Mouse (Mus musculus) lung, embryonic 16.5 days (tissue): Measurements from ENCODE around the gene Acly. TPM values are rescaled to one million over a fixed set of nuclear protein-coding genes. Genes with fewer than 3 reads are reported as not detected.
A peak's percentile ranks its signal among the peaks of the same experiment; 100 is the strongest.

ENCODE experiments used
- ATAC-seq: fragments of 200-750 bp; cut with Nextera tagmentation; 2 replicates; pipeline ENCODE4 v1.8.0; 2017; ENCODE audit warnings: low read depth, mild to moderate bottlenecking, moderate library complexity
- H3K27ac ChIP-seq: fragments of 300-500 bp; sonication (generic); 2 replicates; pipeline ENCODE4 v1.5.1; 2014; ENCODE audit warnings: mild to moderate bottlenecking, control low read depth, low read length
- H3K27me3 ChIP-seq: fragments of 300-500 bp; sonication (generic); 2 replicates; pipeline ENCODE4 v1.6.1; 2014; ENCODE audit warnings: low read depth, low read length, mixed read lengths; ENCODE audit not compliant: control insufficient read depth, insufficient read depth
- H3K36me3 ChIP-seq: fragments of 300-500 bp; sonication (generic); 2 replicates; pipeline ENCODE4 v1.6.1; 2014; ENCODE audit warnings: low read length; ENCODE audit not compliant: control insufficient read depth, insufficient read depth
- H3K4me1 ChIP-seq: fragments of 300-500 bp; sonication (generic); replicated peaks from 2 replicates; pipeline ENCODE4 v1.6.1; 2014; ENCODE audit warnings: low read length, mixed read lengths; ENCODE audit not compliant: control insufficient read depth, insufficient read depth
- H3K4me2 ChIP-seq: fragments of 300-500 bp; sonication (generic); 2 replicates; pipeline ENCODE4 v1.6.1; 2014; ENCODE audit warnings: low read depth, low read length, control low read depth
- H3K4me3 ChIP-seq: fragments of 300-500 bp; sonication (generic); 2 replicates; pipeline ENCODE4 v1.5.1; 2014; ENCODE audit warnings: mild to moderate bottlenecking, low read length, control low read depth
- H3K9ac ChIP-seq: fragments of 300-500 bp; sonication (generic); 2 replicates; pipeline ENCODE4 v1.6.1; 2014; ENCODE audit warnings: low read length, control low read depth
- H3K9me3 ChIP-seq: fragments of 300-500 bp; sonication (generic); 2 replicates; pipeline ENCODE4 v1.6.1; 2016; ENCODE audit warnings: low read length; ENCODE audit not compliant: control insufficient read depth
- WGBS: fragments of 180-500 bp; shearing (Covaris S2); extraction: QIAGEN DNeasy Blood & Tissue Kit; methylation state at CpG from one replicate; pipeline ENCODE4 v1.1.7; 2014; 5-methylcytosine and 5-hydroxymethylcytosine counted together
- polyA plus RNA-seq: library from polyadenylated mRNA; unstranded; fragments of >200 nt; fragmentation: Nextera tagmentation; extraction: Ambion mirVana; gene quantifications from 2 replicates; pipeline ENCODE4 v1.2.1, GENCODE M21; 2015

Acly gene
- polyA plus RNA-seq, 1 experiment from 2014 or later = 155 TPM

GRCm38 (mm10) chr11:100504990-100505660 is 22.7 kb downstream of the Acly start:
- 91% methylated on average over 12 of the region's 12 CpGs for WGBS
- Histone ChIP-seq H3K4me3 (no peak overlapping the region), H3K27me3 (no peaks in the 10 kb centered on the region), H3K27ac (no peak overlapping the region), H3K4me1 (no peaks in the 10 kb centered on the region), H3K36me3 (peaks cover 56% of the 10 kb centered on the region), H3K4me2 (no peak overlapping the region), H3K9ac (no peak overlapping the region), H3K9me3 (no peaks in the 10 kb centered on the region)
- no peak for ATAC-seq

DNA sequence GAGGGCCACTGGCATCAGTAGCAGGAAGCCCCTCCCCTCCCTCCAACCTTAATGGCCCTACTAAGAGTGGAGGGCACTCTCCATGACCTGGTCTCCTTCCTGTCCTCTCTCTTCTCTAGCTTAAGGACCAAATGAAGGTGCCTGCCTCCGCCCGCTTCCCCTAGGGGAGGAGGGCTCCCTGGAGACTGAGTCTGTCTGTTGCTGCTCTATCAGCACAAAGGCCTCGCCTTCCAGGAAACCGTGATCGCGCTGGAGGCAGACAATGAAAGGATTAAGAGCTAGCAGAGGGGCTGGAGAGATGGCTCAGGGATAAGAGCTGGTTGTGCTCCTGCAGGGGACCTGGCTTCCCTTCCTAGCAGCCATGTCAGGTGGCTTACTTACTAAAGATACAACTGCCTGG is 26.5 kb downstream of the Acly start:
- Histone ChIP-seq H3K9me3 (no peaks in the 10 kb centered on the region), H3K27ac (no peak overlapping the region), H3K9ac (no peak overlapping the region), H3K4me2 (no peak overlapping the region), H3K4me3 (no peak overlapping the region), H3K4me1 (no peaks in the 10 kb centered on the region), H3K27me3 (no peaks in the 10 kb centered on the region), H3K36me3 (peaks cover 62% of the 10 kb centered on the region)
- no peak for ATAC-seq
- WGBS = 43% methylated on average over 6 of the region's 6 CpGs

- no peaks in the 10 kb centered on the region for H3K4me1 ChIP-seq
- 82% methylated on average over 7 of the region's 7 CpGs for WGBS
- peaks cover 62% of the 10 kb centered on the region for H3K36me3 ChIP-seq
- H3K9ac ChIP-seq = no peak overlapping the region
- H3K9me3 ChIP-seq = no peaks in the 10 kb centered on the region
- H3K27ac ChIP-seq = no peak overlapping the region
- no peak overlapping the region for H3K4me3 ChIP-seq
- H3K4me2 ChIP-seq = no peak overlapping the region
- ATAC-seq = no peak
- H3K27me3 ChIP-seq = no peaks in the 10 kb centered on the region
These were observed 27.1 kb downstream of the Acly start for GRCm38 (mm10) chr11:100500651-100501050.

- no peaks in the 10 kb centered on the region for H3K27me3 ChIP-seq
- H3K4me3 ChIP-seq = no peak overlapping the region
- no peaks in the 10 kb centered on the region for H3K4me1 ChIP-seq
- H3K9me3 ChIP-seq = no peaks in the 10 kb centered on the region
- H3K36me3 ChIP-seq = peaks cover 62% of the 10 kb centered on the region
- H3K27ac ChIP-seq = no peak overlapping the region
- WGBS = 67% methylated on average over 3 of the region's 3 CpGs
- no peak for ATAC-seq
- H3K4me2 ChIP-seq = no peak overlapping the region
- no peak overlapping the region for H3K9ac ChIP-seq
These were observed 27.6 kb downstream of the Acly start for GRCm38 (mm10) chr11:100500241-100500640.

DNA sequence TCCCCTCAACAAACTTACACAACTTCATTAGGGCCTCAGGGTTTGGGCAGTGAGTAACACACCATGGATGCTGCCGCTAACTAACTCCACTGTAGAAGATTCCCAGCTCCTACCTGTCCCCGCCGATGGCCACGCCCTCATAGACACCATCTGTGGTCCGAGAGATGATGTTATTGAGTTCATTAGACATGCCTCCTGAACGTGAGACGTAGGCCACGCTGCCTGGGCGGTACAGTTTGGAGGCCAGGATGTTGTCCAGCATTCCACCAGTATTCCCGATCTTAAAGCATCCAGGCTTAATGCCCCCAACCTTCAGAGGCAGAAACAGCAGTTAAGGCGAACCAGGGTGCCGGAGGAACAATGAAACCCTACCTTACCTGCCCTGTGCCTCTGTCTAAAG is 34.0 kb downstream of the Acly start:
- no peaks in the 10 kb centered on the region for H3K4me1 ChIP-seq
- H3K9me3 ChIP-seq = no peaks in the 10 kb centered on the region
- no peak overlapping the region for H3K9ac ChIP-seq
- H3K4me3 ChIP-seq = no peak overlapping the region
- H3K27me3 ChIP-seq = no peaks in the 10 kb centered on the region
- H3K27ac ChIP-seq = no peak overlapping the region
- 90% methylated on average over 12 of the region's 12 CpGs for WGBS
- H3K4me2 ChIP-seq = no peak overlapping the region
- H3K36me3 ChIP-seq = peaks cover 63% of the 10 kb centered on the region
- ATAC-seq = no peak

DNA sequence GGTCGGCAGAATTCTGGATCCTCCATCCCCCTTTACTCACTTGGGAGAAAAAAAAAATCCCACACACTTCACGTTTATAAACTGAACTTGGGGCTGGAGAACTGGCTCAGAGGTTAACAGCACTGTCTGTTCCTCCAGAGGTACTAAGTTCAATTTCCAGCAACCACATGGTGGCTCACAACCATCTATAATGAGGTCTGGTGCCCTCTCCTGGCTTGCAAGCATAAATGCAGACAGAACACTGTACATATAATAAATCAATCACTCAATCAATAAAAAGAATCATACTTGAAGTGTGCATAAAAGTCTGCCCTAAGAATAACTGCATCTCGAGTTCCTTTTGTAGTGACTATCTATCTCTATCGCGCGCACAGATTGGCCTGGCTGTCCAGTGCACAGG is 36.8 kb downstream of the Acly start:
- Histone ChIP-seq H3K4me2 (no peak overlapping the region), H3K36me3 (peaks cover 45% of the 10 kb centered on the region)

DNA sequence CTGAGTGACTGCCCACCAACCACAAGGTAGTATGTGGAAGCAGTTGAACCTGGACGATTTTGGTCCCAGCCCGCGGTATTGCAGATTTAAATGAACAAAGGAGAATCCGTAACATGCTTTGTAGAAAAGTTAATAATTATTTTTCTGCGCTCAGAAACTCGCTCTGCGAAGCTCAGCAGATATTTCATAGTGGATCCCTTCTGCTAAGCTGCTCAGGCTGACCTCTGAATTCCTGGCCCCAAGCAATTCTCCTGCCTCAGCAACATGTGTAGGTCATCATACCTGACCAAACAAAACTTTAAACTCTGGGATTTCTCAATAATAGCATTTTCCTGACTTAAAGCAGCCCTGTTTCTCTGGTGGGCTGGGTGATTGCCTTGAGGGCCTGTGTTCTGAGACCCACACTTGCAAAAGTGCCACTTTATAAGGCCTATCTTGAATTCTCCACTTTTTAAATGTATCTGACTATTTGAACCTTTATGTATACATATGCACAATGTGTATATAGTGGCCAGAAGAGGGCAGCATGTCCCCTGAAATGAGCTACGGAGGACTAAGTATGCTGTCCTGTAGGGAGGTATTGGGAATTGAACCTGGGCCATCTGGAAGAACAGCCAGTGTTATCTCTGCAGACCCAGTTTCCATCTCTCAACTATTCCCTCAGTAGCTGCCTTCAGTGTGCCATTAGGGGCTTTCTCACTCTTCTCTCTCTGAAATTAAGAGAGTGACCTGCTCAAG is 41.8 kb downstream of the Acly start:
- no peak overlapping the region for H3K27ac ChIP-seq
- H3K4me3 ChIP-seq = no peak overlapping the region
- H3K9me3 ChIP-seq = no peaks in the 10 kb centered on the region
- peak; percentile 59; the same call in 1 of the 2 replicates for ATAC-seq
- H3K4me1 ChIP-seq = no peaks in the 10 kb centered on the region
- no peak overlapping the region for H3K9ac ChIP-seq
- peaks cover 40% of the 10 kb centered on the region for H3K36me3 ChIP-seq
- no peak overlapping the region for H3K4me2 ChIP-seq
- WGBS = 83% methylated on average over 8 of the region's 8 CpGs
- no peaks in the 10 kb centered on the region for H3K27me3 ChIP-seq

More for the DNA sequence above, 36.8 kb downstream of the Acly start:
- no peaks in the 10 kb centered on the region for H3K27me3 ChIP-seq
- H3K9me3 ChIP-seq = no peaks in the 10 kb centered on the region
- no peak overlapping the region for H3K27ac ChIP-seq
- no peak overlapping the region for H3K9ac ChIP-seq
- H3K4me1 ChIP-seq = no peaks in the 10 kb centered on the region
- ATAC-seq = no peak
- WGBS = 89% methylated on average over 6 of the region's 6 CpGs
- H3K4me3 ChIP-seq = no peak overlapping the region

- ATAC-seq = no peak
- H3K36me3 ChIP-seq = peaks cover 39% of the 10 kb centered on the region
- H3K9ac ChIP-seq = no peak overlapping the region
- no peak overlapping the region for H3K4me2 ChIP-seq
- H3K4me3 ChIP-seq = no peak overlapping the region
- no peaks in the 10 kb centered on the region for H3K9me3 ChIP-seq
- no peak overlapping the region for H3K27ac ChIP-seq
- H3K4me1 ChIP-seq = no peaks in the 10 kb centered on the region
- WGBS = 90% methylated on average over 3 of the region's 3 CpGs
- no peaks in the 10 kb centered on the region for H3K27me3 ChIP-seq
These were observed 43.3 kb downstream of the Acly start for GRCm38 (mm10) chr11:100484461-100484860.

GRCm38 (mm10) chr11:100479152-100479551 is 48.6 kb downstream of the Acly start:
- no peak for ATAC-seq
- H3K9me3 ChIP-seq = no peaks in the 10 kb centered on the region
- no peaks in the 10 kb centered on the region for H3K27me3 ChIP-seq
- H3K4me2 ChIP-seq = no peak overlapping the region
- no peak overlapping the region for H3K9ac ChIP-seq
- 35% methylated on average over 7 of the region's 7 CpGs for WGBS
- H3K36me3 ChIP-seq = peaks cover 23% of the 10 kb centered on the region
- no peak overlapping the region for H3K27ac ChIP-seq
- H3K4me3 ChIP-seq = no peak overlapping the region
- H3K4me1 ChIP-seq = no peaks in the 10 kb centered on the region
